Mouse (Mus musculus): Measurements from ENCODE around the gene Tmed9.

Tmed9 gene

GRCm38 (mm10) chr13:55573432-55573831, at the start of gene Tmed9:
Gene Tmed9 (plus strand): TSS chr13:55573732.
- no peak for DNase-seq (ENCODE audit: inconsistent ontology term)

- no peak for DNase-seq (ENCODE audit: inconsistent ontology term)
Observed at GRCm38 (mm10) chr13:55523951-55524600, 49.5 kb upstream of the Tmed9 start.

- DNase-seq (ENCODE audit: inconsistent ontology term), result no peak
Observed at GRCm38 (mm10) chr13:55525733-55526553, 47.6 kb upstream of the Tmed9 start.

GRCm38 (mm10) chr13:55527212-55527611, 46.3 kb upstream of the Tmed9 start:
- DNase-seq (ENCODE audit: inconsistent ontology term), result no peak

DNA sequence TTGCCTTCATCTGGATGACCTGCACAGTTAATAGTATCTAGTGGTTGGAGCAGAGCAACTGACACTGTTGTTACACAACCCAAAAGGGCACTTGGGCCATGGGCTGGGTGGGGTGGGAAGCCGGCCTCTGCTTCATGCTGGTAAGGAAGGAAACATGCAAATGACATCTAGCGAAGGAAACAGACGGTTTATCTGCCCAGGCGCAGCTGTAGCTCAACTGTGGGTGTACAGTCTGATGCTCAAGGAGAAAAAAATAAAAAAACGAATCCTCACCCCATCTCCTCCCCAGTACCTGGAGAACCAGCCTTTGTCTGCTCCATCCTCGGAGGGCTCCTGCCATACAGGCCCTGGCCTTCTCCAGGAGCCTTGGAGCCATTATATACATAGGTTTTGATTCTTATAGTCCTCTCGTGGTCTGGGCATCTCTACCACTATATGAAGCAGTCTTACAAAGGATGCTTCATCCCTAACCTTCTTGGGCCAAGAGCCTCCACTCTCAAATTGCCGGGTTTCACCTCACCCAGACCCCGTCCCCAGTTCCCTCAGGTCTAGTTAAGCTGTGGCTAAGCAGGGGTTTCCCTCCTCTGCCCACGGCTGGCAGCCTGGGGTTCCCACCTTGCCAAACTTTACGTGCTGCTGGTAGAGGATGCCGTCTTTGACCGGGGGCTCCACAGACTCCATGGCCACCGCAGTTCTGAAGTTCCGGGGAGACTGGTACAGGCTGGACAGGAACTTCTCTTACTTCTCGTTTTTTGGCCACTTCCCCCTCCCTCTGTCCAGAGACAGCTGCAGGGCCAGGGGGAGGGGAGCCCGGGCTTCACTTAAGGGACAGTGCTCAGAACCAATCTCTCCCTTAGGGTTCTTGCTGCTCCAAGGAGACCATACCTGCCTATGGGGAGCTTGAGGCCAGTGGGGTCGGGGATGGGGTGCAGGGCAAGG, 45.4 kb upstream of the Tmed9 start:
- no peak for DNase-seq (ENCODE audit: inconsistent ontology term)

DNA sequence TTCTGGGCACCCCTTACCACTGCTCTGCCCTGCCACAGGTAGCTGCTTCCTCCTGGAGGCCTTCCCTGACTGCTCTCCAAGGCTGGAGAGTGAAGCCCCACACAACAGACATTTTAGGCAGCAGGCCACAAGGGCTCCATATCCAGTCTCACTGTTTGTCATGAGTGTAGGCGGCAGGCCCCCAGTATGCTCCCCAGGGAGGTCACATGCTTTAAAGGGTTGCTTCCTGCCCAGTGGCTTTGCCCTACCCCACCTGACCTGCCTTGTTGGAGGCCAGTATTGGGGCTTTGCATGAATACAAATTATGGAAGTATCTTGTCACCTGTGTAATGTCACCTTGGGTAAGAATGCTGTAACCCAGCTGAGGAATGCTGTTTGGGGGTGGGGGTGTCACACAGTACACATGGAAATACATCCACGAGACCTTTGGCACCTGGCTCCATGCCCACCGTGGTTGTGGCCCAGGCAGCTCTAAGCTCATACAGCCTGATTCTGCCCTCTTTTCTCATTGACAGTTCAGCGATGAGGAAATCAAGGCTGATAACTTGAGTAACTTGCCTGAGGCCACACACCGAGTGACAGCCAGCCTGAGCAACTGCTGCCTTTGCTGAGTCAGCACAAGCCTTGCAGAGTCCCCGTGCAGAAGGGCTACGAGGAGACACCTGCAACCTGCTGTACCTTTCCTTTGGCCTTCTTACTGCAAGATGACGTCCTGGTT, 44.2 kb upstream of the Tmed9 start, which contains the start of gene Dok3:
Gene Dok3 (minus strand): TSS at position 99 of the 718 bp plus-strand sequence.
- no peak for DNase-seq (ENCODE audit: inconsistent ontology term)

GRCm38 (mm10) chr13:55535191-55535590, 38.3 kb upstream of the Tmed9 start:
- no peak for DNase-seq (ENCODE audit: inconsistent ontology term)

DNA sequence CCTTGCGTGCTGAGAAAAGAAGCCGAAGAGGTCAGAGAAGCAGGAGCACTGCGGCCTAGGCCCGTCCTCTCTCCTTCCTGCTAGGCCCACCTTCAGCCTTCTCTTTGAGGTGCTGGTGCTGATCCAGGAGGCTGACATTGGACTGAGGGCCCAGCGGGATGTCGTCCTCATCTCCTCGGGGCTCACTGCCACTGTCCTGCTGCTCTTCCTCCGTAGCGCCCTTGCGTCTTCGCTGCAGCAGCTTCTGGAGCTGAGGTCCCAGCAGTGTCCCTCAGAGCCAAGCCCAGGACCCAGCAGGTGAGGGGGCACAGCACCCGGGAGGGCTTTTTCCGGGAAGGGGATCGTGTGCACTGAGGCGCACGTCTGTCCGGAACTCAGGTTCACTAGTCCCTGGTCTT, 37.7 kb upstream of the Tmed9 start:
- peak; percentile 8 for DNase-seq (ENCODE audit: inconsistent ontology term)

GRCm38 (mm10) chr13:55536194-55537175, 37.0 kb upstream of the Tmed9 start, which contains the start of gene Ddx41:
Gene Ddx41 (minus strand): TSS chr13:55536658.
- DNase-seq (ENCODE audit: inconsistent ontology term), result peak; percentile 97

DNA sequence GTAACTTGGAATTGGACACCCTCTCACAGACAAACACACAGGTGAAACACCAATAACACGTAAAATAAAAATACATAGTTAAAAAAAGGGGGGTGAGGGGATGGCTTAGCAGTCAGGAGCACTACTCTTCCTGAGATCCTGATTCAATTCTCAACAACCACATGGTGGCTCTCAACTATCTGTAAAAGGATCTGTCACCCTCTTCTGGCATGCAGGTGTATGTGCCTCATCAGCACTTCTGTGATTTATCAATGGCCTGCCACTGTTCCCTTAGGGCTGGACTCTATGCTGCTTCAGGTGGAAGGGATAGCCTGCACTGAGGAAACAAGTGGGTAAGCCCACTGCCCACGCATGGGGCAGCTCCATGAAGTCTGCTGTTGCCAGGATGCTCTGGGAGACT, 32.6 kb upstream of the Tmed9 start:
- DNase-seq (ENCODE audit: inconsistent ontology term), result no peak

DNA sequence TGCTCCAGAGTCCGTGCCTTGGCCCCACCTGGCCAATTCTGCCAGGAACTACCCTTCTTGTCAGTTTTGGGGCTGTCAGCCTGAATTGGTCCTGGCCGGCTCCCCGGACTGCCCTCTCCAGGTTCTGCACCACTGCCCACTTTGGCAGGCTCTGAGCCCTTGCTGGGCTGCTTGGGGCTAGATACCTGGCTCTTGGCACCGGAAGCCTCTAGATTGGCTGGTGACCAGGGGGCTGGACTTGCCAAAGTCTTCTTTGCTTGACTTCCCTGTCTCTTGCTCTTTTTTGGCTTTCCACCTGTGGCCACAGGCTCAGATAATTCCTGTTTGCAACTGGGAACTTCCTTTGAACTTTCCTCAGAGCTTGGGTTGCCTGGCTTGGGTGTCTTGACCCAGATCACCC, 30.6 kb upstream of the Tmed9 start:
- no peak for DNase-seq (ENCODE audit: inconsistent ontology term)

DNA sequence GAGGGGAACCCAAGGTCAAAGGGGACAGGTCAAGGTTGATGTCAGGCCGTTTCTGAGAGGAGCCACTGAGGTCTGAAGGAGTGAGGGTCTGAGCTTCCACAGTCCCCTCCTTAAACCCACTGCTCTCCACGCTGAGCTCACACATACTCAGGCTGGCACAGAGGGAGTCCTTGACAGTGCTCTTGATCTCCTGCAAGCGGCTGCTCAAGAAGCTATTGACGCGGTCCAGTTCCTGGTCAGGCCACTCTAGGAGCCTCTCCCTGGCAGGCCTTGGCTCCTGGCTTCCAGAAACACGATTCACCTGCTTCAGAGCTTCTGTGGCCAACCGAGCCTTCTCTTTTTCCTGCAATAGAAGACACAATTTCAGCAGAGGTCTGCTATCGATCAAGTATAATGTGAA, 30.1 kb upstream of the Tmed9 start:
- no peak for DNase-seq (ENCODE audit: inconsistent ontology term)

- DNase-seq (ENCODE audit: inconsistent ontology term), result no peak
Observed at GRCm38 (mm10) chr13:55544792-55545191, 28.7 kb upstream of the Tmed9 start.

- no peak for DNase-seq (ENCODE audit: inconsistent ontology term)
Observed at GRCm38 (mm10) chr13:55547916-55548315, 25.6 kb upstream of the Tmed9 start.

- DNase-seq (ENCODE audit: inconsistent ontology term), result no peak
Observed at GRCm38 (mm10) chr13:55548426-55548825, 25.1 kb upstream of the Tmed9 start.

- no peak for DNase-seq (ENCODE audit: inconsistent ontology term)
Observed at GRCm38 (mm10) chr13:55549061-55549460, 24.5 kb upstream of the Tmed9 start.

DNA sequence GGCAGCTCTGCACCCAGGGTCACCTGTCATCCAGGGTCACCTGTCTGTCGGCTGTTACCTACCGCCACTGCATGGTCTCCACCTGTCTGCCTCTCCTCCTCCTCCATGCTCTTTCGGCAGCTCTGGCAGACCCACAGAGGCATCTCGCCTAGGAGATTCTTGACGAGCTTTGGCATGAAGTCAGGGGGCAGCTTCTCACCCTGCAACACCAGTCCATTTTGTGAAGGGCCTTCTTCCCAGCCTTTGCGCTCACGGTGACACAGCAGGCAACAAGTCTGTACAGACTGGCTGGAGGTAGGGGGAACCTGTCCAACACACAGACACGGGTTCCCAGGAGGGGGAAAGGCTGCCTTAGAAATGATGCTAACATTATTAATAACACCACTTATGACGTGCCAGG, 17.6 kb upstream of the Tmed9 start:
- no peak for DNase-seq (ENCODE audit: inconsistent ontology term)

DNA sequence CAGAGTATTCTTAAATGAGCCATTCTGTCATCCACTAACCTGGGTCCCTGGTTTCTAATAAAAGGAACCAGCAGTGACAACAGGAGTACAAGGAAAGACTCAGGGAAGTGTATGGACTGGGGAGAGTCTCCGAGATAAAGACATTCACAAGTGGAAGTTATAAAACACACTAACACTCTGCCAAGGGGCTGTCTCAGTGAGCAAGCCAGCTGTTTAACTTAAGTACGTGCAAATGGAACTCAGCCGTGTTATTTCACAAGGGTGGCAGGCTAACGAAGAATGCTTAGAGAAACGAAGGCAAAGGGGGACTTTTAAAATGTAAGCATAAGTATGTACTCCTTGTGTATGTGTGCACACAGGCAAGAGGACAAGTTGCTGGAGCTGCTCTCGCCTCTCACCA, 16.0 kb upstream of the Tmed9 start:
- DNase-seq (ENCODE audit: inconsistent ontology term), result no peak

DNA sequence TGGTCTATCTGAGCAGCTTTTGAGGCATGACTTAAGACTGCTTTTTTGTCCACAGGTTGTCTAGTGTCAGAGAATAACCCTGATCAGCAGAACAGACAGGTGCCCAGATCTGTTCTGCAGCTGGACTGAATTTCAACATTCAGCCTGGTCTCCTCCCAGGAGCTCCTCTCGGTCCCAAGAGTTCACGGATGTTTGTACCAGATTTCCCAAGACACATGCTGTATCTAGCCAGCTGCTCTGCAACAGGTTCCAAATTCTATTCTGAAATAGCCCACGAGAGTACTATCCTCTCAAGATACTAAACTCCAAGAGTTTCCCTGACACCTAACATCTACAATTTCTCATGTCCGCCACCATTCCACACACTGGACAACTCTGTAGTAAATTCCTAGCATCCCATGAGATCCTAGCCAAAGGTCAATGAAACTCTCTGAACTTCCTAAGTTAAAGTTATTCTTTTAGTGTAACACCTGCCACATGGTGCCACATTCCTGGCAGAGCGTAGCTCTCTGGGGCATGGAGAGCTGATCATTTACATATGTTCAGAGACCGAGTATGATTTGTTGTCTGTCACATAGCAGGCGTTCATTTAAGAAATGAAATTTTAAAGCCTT, 10.2 kb upstream of the Tmed9 start:
- no peak for DNase-seq (ENCODE audit: inconsistent ontology term)

GRCm38 (mm10) chr13:55567001-55567400, 6.5 kb upstream of the Tmed9 start:
- DNase-seq (ENCODE audit: inconsistent ontology term), result no peak

All from Muller cell, postnatal 12 days (primary cell).